Mouse (Mus musculus) liver, adult 10 weeks (tissue): ENCODE measurements around the gene Pml. TPM values are rescaled to one million over a fixed set of nuclear protein-coding genes. Genes with fewer than 3 reads are reported as not detected.

Source experiments
- polyA plus RNA-seq: library from polyadenylated mRNA; stranded (reverse); fragments of 350-450 nt; fragmentation: Illumina TruSeq; extraction: RNeasy Lipid Tissue Mini Kit (QIAGEN cat#74804); gene quantifications from one replicate; pipeline ENCODE4 v1.2.3, GENCODE M21; 2014; ENCODE audit warnings: low read depth, low replicate concordance

Pml gene
- polyA plus RNA-seq = 2.7 TPM

GRCm38 (mm10) chr9:58249592-58250192, at the start of gene Pml:
Gene Pml (minus strand): TSS chr9:58249786.

GRCm38 (mm10) chr9:58253033-58253804, 3.6 kb upstream of the Pml start, which contains the start of gene Stoml1:
Gene Stoml1 (plus strand): TSS chr9:58253164.

GRCm38 (mm10) chr9:58203516-58204447, 45.8 kb downstream of the Pml start, which contains the start of the genes Islr and Islr2:
Gene Islr (minus strand): TSS chr9:58204306.
Gene Islr2 (minus strand): TSS chr9:58204319.

Other genes starting within 250 kb of the Pml start
- not detected for gene Cyp11a1, start 243.4 kb downstream of the Pml start, polyA plus RNA-seq
- not detected for gene Stra6, start 186.0 kb downstream of the Pml start, polyA plus RNA-seq
- not detected for gene Ccdc33, start 131.0 kb downstream of the Pml start, polyA plus RNA-seq
- 0.53 TPM for gene Islr, start 45.5 kb downstream of the Pml start, polyA plus RNA-seq
- not detected for gene Islr2, start 45.5 kb downstream of the Pml start, polyA plus RNA-seq
- 2.2 TPM for gene Stoml1, start 3.4 kb upstream of the Pml start, polyA plus RNA-seq
- gene Loxl1, start 63.4 kb upstream of the Pml start, polyA plus RNA-seq = 0.19 TPM
- gene Tbc1d21, start 120.7 kb upstream of the Pml start, polyA plus RNA-seq = not detected
- not detected for gene Insyn1, start 238.8 kb upstream of the Pml start, polyA plus RNA-seq